Mouse (Mus musculus) embryo, embryonic 10 days (tissue): ENCODE measurements at regions not wholly inside any gene's neighbourhood (a gene's known extent, or its start where the extent isn't known, plus 50 kb on each side); places are given as distances from the start of the nearest gene placed in this dataset.

ENCODE experiments used
- DNase-seq: peaks from one replicate; pipeline ENCODE4 v3.0.0-alpha.2; 2015; ENCODE audit warnings: low spot score

GRCm38 (mm10) chr13:97452386-97453089 lies 211.6 kb downstream of the Enc1 start:
- no peak for DNase-seq

GRCm38 (mm10) chr13:97451276-97451675 lies 210.4 kb downstream of the Enc1 start:
- DNase-seq: no peak

DNA sequence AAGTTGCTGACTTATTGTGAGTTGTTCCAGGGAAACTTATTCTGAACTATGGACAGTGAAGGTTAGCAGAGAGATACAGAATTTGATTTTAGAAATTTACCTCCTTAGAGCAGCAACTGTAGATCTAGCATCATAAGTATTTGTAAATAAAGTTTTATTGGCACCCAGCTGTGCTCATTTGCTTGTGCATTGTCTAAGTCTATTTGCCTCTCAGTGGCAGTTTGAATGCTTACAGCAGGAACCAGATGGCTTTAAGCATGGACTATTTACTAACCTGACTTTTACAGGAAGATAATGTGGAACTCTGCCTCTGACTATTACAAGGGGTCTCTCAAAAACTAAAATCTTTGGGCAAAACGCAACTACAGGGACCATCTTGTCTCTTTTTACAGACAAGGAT lies 207.2 kb downstream of the Enc1 start:
- no peak for DNase-seq

- no peak for DNase-seq
Observed at GRCm38 (mm10) chr13:97443731-97444428, 203.0 kb downstream of the Enc1 start.

GRCm38 (mm10) chr13:97442806-97443205 lies 201.9 kb downstream of the Enc1 start:
- no peak for DNase-seq

DNA sequence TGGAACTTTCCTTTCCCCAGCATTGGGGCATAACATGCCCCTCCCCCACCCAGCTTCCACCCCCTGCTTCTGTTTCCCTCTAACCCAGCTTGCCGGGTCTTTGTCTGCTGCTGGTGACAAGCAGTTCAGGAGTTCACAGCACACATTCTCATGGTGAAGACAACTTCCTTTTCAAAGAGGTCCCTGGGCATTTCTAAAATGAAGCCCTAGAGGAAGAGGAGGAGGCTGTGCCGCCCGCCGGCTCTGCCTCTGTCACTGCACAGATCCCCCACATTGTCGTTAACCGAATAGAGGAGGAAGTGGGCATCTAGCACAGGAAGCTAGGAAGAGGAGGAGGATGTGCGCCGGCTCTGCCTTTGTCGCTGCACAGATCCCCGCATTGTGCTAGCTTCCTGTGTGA lies 201.4 kb downstream of the Enc1 start:
- DNase-seq: no peak

DNA sequence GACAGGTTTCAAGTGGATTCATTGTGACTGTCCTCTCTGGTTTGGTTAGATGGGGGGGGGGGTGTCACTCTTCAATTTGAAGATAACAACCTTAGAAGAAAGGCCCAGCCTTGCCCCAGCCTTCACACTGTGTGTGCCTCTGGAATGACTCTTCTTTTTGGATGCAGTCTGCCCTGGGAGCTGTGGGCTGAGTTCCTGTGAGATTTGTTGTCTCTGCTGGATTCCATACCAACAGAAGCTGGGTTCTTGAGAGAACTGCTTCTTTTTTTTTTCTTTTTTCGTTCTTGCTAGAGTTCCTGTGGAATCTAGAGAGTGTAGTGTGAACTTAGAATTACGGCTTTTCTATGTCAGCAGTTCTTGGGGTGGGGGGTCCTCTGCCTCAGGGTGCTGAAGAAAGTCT lies 200.9 kb downstream of the Enc1 start:
- no peak for DNase-seq

- peak; percentile 51 for DNase-seq
Observed at GRCm38 (mm10) chr13:97439216-97439979, 198.5 kb downstream of the Enc1 start.

GRCm38 (mm10) chr13:97438692-97439091 lies 197.8 kb downstream of the Enc1 start:
- DNase-seq: no peak

- no peak for DNase-seq
Observed at GRCm38 (mm10) chr13:97438277-97438676, 197.4 kb downstream of the Enc1 start.

- DNase-seq: no peak
Observed at GRCm38 (mm10) chr13:97436719-97437350, 195.9 kb downstream of the Enc1 start.

GRCm38 (mm10) chr13:97435865-97436718 lies 195.2 kb downstream of the Enc1 start:
- peak; percentile 85 for DNase-seq

DNA sequence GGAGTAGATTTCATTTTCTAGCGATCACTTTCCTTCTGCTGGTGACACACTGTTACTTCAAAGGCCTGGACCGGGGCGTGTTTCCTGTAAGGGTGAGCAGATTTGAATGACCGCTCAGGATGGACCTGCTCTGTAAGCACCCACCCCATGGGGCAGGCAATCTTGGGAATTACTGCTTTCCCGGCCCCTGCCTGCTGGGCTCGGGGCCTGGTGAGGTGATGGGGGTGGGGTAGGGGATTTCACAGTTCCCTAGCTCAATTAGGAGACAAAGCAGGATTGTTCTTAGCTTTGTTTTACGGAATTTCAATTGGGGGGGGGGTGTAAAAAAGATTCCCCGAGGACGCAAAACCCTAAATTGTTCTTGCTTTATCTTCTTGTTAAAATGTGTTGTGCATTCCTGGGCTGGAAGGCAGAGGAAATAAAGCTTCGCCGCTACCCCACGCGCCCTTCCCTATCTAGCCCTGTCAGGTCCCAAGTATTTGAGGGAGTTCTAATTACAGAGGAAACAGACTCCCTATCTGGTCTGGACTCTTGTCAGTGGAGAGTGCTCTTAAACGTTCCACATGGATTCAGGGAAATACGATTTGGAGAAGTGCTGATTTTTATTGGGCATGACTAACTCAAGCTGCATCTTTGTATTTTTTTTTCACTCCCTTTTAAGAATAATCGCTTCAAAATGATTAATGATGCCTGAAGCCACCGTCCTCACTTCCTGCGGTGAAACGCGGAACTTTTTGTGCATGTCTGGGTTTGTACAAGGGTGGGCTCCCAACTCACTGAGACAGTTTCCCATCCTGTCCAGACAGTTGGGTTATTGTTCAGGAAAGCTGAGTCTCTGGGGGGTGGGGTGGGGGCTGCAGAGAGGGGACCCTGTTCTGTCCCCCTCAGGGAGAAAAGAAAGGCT lies 194.3 kb downstream of the Enc1 start:
- DNase-seq: peak; percentile 73

DNA sequence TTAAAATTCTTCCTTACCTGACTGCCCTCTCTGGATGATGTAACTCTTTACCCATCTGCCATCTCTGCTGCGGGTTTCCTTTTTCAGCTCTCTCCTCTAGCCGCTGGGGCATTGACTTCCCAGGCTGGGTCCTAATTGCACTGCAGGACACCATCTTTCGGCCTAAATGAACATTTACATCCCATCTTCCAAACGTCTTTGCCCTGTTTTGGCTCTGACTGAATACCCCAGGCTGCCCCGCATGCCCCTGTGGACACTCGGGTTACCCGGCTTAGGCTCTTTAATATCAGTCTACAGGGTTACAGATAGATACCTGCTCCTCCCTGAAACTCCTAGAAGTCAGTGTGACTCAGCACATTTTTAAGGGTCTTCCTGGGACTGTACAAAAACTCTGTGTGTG lies 193.3 kb downstream of the Enc1 start:
- no peak for DNase-seq

DNA sequence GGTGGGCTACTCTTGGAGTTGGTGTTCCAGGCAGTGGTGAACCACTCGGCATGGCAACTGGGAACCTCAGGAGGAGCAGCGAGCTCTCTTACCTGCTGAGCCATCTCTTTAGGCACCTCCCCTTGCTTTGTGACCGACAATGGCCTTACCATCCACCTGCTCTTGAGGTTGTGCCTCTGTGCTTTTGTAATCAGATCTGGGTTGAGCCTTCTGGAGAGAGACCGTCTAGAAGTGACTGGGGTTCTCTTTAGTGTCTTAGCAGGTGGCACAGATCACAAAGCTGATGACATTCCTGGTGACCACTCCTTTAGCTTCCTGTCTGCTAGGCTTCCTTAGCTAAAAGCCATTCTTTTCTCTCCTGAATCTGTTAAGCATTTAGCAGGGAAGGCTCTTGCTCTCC lies 191.7 kb downstream of the Enc1 start:
- DNase-seq: no peak

DNA sequence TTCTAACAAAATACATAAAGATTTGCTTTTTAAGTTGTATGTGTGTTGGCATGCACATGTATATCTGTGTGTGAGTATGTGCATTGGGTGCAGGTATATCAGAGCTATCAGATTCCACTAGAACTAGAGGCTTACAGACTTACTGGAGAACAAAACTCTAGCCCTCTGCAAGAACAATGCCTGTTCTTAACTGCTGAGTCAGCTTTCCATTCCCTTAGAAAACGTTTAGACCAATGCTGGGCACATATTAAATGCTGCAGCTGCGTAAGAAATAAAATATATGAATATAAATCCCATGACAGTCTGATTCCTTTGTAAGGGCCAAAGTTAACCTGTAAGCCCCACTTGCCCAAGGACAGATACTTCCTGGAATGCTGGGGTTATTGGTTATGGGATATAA lies 190.0 kb downstream of the Enc1 start:
- DNase-seq: no peak

DNA sequence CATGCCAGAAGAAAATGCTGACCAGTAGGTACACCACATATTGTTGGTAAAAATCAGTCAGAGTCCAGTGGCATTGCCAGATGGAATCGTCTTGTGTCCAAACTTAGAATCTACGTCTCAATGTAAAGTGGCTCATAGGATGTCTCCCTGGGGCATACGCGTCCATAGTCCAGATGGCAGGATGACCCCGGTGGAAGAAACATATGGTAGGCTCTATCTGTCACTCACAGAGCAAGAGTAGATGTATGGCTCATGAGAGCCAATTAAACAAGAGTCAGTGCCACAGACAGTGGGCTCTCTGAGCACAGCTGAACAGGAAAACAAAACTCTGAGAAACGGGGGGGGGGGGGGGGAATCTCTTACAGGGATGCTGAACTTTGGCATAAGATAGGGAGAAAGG lies 187.3 kb downstream of the Enc1 start:
- peak; percentile 38 for DNase-seq

- no peak for DNase-seq
Observed at GRCm38 (mm10) chr13:97427537-97427936, 186.6 kb downstream of the Enc1 start.

- no peak for DNase-seq
Observed at GRCm38 (mm10) chr13:97425731-97426130, 184.8 kb downstream of the Enc1 start.

- DNase-seq: no peak
Observed at GRCm38 (mm10) chr13:97423911-97424310, 183.0 kb downstream of the Enc1 start.
